Mouse (Mus musculus): Measurements from ENCODE around the gene Syngr1. TPM values are rescaled to one million over a fixed set of nuclear protein-coding genes. Genes with fewer than 3 reads are reported as not detected.

Syngr1 gene
- polyA plus RNA-seq, 1 experiment = 113 TPM

- peaks cover 87% of the 10 kb centered on the region for H3K4me1 ChIP-seq
- H3K27me3 ChIP-seq (replicated peaks) = no peaks in the 10 kb centered on the region
- no peak for TF ChIP-seq FLI1 (IDR thresholded peaks at IDR 0.05; ENCODE audit: low read length)
- no peak for TF ChIP-seq GATA1 (IDR thresholded peaks at IDR 0.05; ENCODE audit: borderline replicate concordance, low read length)
- peaks cover 72% of the 10 kb centered on the region for H3K36me3 ChIP-seq (replicated peaks; ENCODE audit: low read length)
- no peak overlapping the region for H3K4me3 ChIP-seq (replicated peaks)
- peaks cover 4% of the 10 kb centered on the region for H3K9me3 ChIP-seq
Measured at GRCm38 (mm10) chr15:80107143-80107542, 16.0 kb downstream of the Syngr1 start.

- Histone ChIP-seq H3K9me3 (peaks cover 4% of the 10 kb centered on the region), H3K27me3 (replicated peaks) (no peaks in the 10 kb centered on the region), H3K36me3 (replicated peaks; ENCODE audit: low read length) (peaks cover 72% of the 10 kb centered on the region), H3K4me1 (peaks cover 87% of the 10 kb centered on the region), H3K4me3 (replicated peaks) (no peak overlapping the region)
- no peak for TF ChIP-seq FLI1 (IDR thresholded peaks at IDR 0.05; ENCODE audit: low read length)
- no peak for TF ChIP-seq GATA1 (IDR thresholded peaks at IDR 0.05; ENCODE audit: borderline replicate concordance, low read length)
Measured at GRCm38 (mm10) chr15:80107575-80107974, 16.4 kb downstream of the Syngr1 start.

GRCm38 (mm10) chr15:80111436-80111835 is 20.3 kb downstream of the Syngr1 start:
- peaks cover 82% of the 10 kb centered on the region for H3K36me3 ChIP-seq (replicated peaks; ENCODE audit: low read length)
- H3K4me3 ChIP-seq (replicated peaks) = peak overlapping the region; percentile 26
- H3K9me3 ChIP-seq = peaks cover 10% of the 10 kb centered on the region
- peaks cover 89% of the 10 kb centered on the region for H3K4me1 ChIP-seq
- TF ChIP-seq GATA1 (IDR thresholded peaks at IDR 0.05; ENCODE audit: borderline replicate concordance, low read length) (no peak), FLI1 (IDR thresholded peaks at IDR 0.05; ENCODE audit: low read length) (no peak)
- H3K27me3 ChIP-seq (replicated peaks) = no peaks in the 10 kb centered on the region

- Histone ChIP-seq H3K4me3 (replicated peaks) (peak overlapping the region; percentile 38), H3K36me3 (replicated peaks; ENCODE audit: low read length) (peaks cover 81% of the 10 kb centered on the region), H3K27me3 (replicated peaks) (no peaks in the 10 kb centered on the region), H3K9me3 (peaks cover 10% of the 10 kb centered on the region), H3K4me1 (peaks cover 89% of the 10 kb centered on the region)
- TF ChIP-seq FLI1 (IDR thresholded peaks at IDR 0.05; ENCODE audit: low read length) (no peak), GATA1 (IDR thresholded peaks at IDR 0.05; ENCODE audit: borderline replicate concordance, low read length) (no peak)
Measured at GRCm38 (mm10) chr15:80112499-80112898, 21.4 kb downstream of the Syngr1 start.

- TF ChIP-seq FLI1 (IDR thresholded peaks at IDR 0.05; ENCODE audit: low read length) (no peak), GATA1 (IDR thresholded peaks at IDR 0.05; ENCODE audit: borderline replicate concordance, low read length) (no peak)
- peaks cover 97% of the 10 kb centered on the region for H3K4me1 ChIP-seq
- H3K27me3 ChIP-seq (replicated peaks) = no peaks in the 10 kb centered on the region
- H3K4me3 ChIP-seq (replicated peaks) = peak overlapping the region; percentile 62
- H3K36me3 ChIP-seq (replicated peaks; ENCODE audit: low read length) = peaks cover 88% of the 10 kb centered on the region
- peaks cover 10% of the 10 kb centered on the region for H3K9me3 ChIP-seq
Measured at GRCm38 (mm10) chr15:80114414-80114813, 23.3 kb downstream of the Syngr1 start.

- H3K27me3 ChIP-seq (replicated peaks) = no peaks in the 10 kb centered on the region
- H3K9me3 ChIP-seq = peaks cover 7% of the 10 kb centered on the region
- peaks cover 90% of the 10 kb centered on the region for H3K36me3 ChIP-seq (replicated peaks; ENCODE audit: low read length)
- peaks cover 100% of the 10 kb centered on the region for H3K4me1 ChIP-seq
- no peak for TF ChIP-seq FLI1 (IDR thresholded peaks at IDR 0.05; ENCODE audit: low read length)
- TF ChIP-seq GATA1 (IDR thresholded peaks at IDR 0.05; ENCODE audit: borderline replicate concordance, low read length) = no peak
- H3K4me3 ChIP-seq (replicated peaks) = no peak overlapping the region
Measured at GRCm38 (mm10) chr15:80115256-80115655, 24.1 kb downstream of the Syngr1 start.

- H3K4me3 ChIP-seq (replicated peaks) = peak overlapping the region; percentile 71
Measured at GRCm38 (mm10) chr15:80115866-80116794, 25.0 kb downstream of the Syngr1 start.

GRCm38 (mm10) chr15:80117154-80117553 is 26.0 kb downstream of the Syngr1 start:
- H3K27me3 ChIP-seq (replicated peaks) = no peaks in the 10 kb centered on the region
- H3K36me3 ChIP-seq (replicated peaks; ENCODE audit: low read length) = peaks cover 80% of the 10 kb centered on the region
- peak overlapping the region; percentile 71 for H3K4me3 ChIP-seq (replicated peaks)
- TF ChIP-seq GATA1 (IDR thresholded peaks at IDR 0.05; ENCODE audit: borderline replicate concordance, low read length) (no peak), FLI1 (IDR thresholded peaks at IDR 0.05; ENCODE audit: low read length) (no peak)
- H3K9me3 ChIP-seq = peaks cover 5% of the 10 kb centered on the region; the same call in 1 of the 2 replicates
- H3K4me1 ChIP-seq = peaks cover 89% of the 10 kb centered on the region

More at GRCm38 (mm10) chr15:80115866-80116794, 25.0 kb downstream of the Syngr1 start:
- Histone ChIP-seq H3K27me3 (replicated peaks) (no peaks in the 10 kb centered on the region), H3K36me3 (replicated peaks; ENCODE audit: low read length) (peaks cover 85% of the 10 kb centered on the region), H3K4me1 (peaks cover 93% of the 10 kb centered on the region), H3K9me3 (peaks cover 5% of the 10 kb centered on the region; the same call in 1 of the 2 replicates)
- TF ChIP-seq GATA1 (IDR thresholded peaks at IDR 0.05; ENCODE audit: borderline replicate concordance, low read length) (peak; percentile 31; the same call in 1 of the 3 replicates), FLI1 (IDR thresholded peaks at IDR 0.05; ENCODE audit: low read length) (0 out of 2 replicates have a peak, but pooled peaks have one; percentile 41)

- Histone ChIP-seq H3K27me3 (replicated peaks) (no peaks in the 10 kb centered on the region), H3K4me1 (peaks cover 81% of the 10 kb centered on the region), H3K36me3 (replicated peaks; ENCODE audit: low read length) (peaks cover 64% of the 10 kb centered on the region), H3K4me3 (replicated peaks) (no peak overlapping the region), H3K9me3 (no peaks in the 10 kb centered on the region)
- TF ChIP-seq GATA1 (IDR thresholded peaks at IDR 0.05; ENCODE audit: borderline replicate concordance, low read length) = no peak
- no peak for TF ChIP-seq FLI1 (IDR thresholded peaks at IDR 0.05; ENCODE audit: low read length)
Measured at GRCm38 (mm10) chr15:80119076-80119475, 27.9 kb downstream of the Syngr1 start.

Measured in megakaryocyte, embryonic 14.5 days (primary cell).